In genomic region chr14:122331635-122332460, GRCm38 (mm10) we compare ENCODE assay signal across 16 mouse cellular contexts.
DNase-seq lines count a peak whose midpoint lies in the region; ATAC-seq lines count a peak whose summit lies in the region.
"Had no signal": no experiment of that assay in that cellular context is flagged by ENCODE, and none has a peak within 500 bp of the region (broad histone marks: within the 10 kb centered on the region; RNA-seq: fewer than 3 reads in every experiment).

No protein-coding gene starts in this region.

- WGBS in embryonic facial prominence, embryonic 11.5 days: 60% methylated on average over 13 of the region's 14 CpGs
- 65% methylated on average over 14 of the region's 14 CpGs for WGBS in embryonic facial prominence, embryonic 10.5 days
- 64% methylated on average over 13 of the region's 14 CpGs for WGBS in midbrain, embryonic 10.5 days
- WGBS in midbrain, embryonic 15.5 days: 48% methylated on average over 14 of the region's 14 CpGs

- no peak overlapping the region for H3K27ac ChIP-seq in embryonic facial prominence, embryonic 11.5 days (replicated peaks; ENCODE audit: low read depth, low read length)
- H3K27ac ChIP-seq in embryonic facial prominence, embryonic 10.5 days (replicated peaks): no peak overlapping the region
- H3K27ac ChIP-seq in midbrain, embryonic 10.5 days (replicated peaks): 0 out of 2 replicates have a peak overlapping the region, but pooled peaks have one; percentile 38
- H3K27ac ChIP-seq in midbrain, embryonic 15.5 days: no peak overlapping the region
- H3K27ac ChIP-seq: heart, adult 2 months; stomach, embryonic 15.5 days had no signal

- no peaks in the 10 kb centered on the region for H3K36me3 ChIP-seq in embryonic facial prominence, embryonic 11.5 days (replicated peaks; ENCODE audit: control insufficient read depth, insufficient read depth, low read depth, low read length)
- H3K36me3 ChIP-seq in embryonic facial prominence, embryonic 10.5 days (replicated peaks): no peaks in the 10 kb centered on the region
- no peaks in the 10 kb centered on the region for H3K36me3 ChIP-seq in midbrain, embryonic 10.5 days
- H3K36me3 ChIP-seq in midbrain, embryonic 15.5 days (replicated peaks): no peaks in the 10 kb centered on the region
- H3K36me3 ChIP-seq: stomach, embryonic 15.5 days had no signal

- no peaks in the 10 kb centered on the region for H3K4me1 ChIP-seq in embryonic facial prominence, embryonic 11.5 days (ENCODE audit: control insufficient read depth, insufficient read depth, low read length)
- H3K4me1 ChIP-seq in embryonic facial prominence, embryonic 10.5 days: 0 out of 2 replicates have a peak, but pooled peaks cover under 1% of the 10 kb centered on the region
- H3K4me1 ChIP-seq in midbrain, embryonic 10.5 days: peaks cover 22% of the 10 kb centered on the region
- no peaks in the 10 kb centered on the region for H3K4me1 ChIP-seq in midbrain, embryonic 15.5 days
- H3K4me1 ChIP-seq: stomach, embryonic 15.5 days had no signal

- H3K4me2 ChIP-seq in embryonic facial prominence, embryonic 11.5 days (ENCODE audit: low read depth, low read length): no peak overlapping the region
- H3K4me2 ChIP-seq in midbrain, embryonic 15.5 days: no peak overlapping the region
- H3K4me2 ChIP-seq: lung, embryonic 14.5 days; stomach, embryonic 15.5 days had no signal

- no peaks in the 10 kb centered on the region for H3K27me3 ChIP-seq in embryonic facial prominence, embryonic 11.5 days (ENCODE audit: control insufficient read depth, insufficient read depth, low read length)
- H3K27me3 ChIP-seq in embryonic facial prominence, embryonic 10.5 days (replicated peaks; ENCODE audit: low read depth, poor library complexity, severe bottlenecking): no peaks in the 10 kb centered on the region
- no peaks in the 10 kb centered on the region for H3K27me3 ChIP-seq in midbrain, embryonic 10.5 days (ENCODE audit: low read depth, poor library complexity, severe bottlenecking)
- H3K27me3 ChIP-seq in midbrain, embryonic 15.5 days (replicated peaks): no peaks in the 10 kb centered on the region
- H3K27me3 ChIP-seq: stomach, embryonic 15.5 days had no signal

- no peak for DNase-seq in embryonic facial prominence, embryonic 11.5 days (ENCODE audit: low spot score)
- no peak for DNase-seq in embryonic facial prominence, embryonic 10.5 days (ENCODE audit: low spot score)
- no peak for DNase-seq in midbrain, embryonic 10.5 days (ENCODE audit: low spot score)
- DNase-seq in embryo, embryonic 10.5 days (ENCODE audit: low spot score): peak; percentile 10
- DNase-seq in mesoderm, embryonic 11.5 days (ENCODE audit: low read depth, low spot score): peak; percentile 23
- DNase-seq in right cerebral cortex, postnatal 10 days (ENCODE audit: low spot score in 2 of 2): no peak
- DNase-seq in layer of hippocampus, postnatal 14 days (ENCODE audit: low spot score in 2 of 2): no peak
- DNase-seq: adrenal gland, postnatal 14 days; cerebellum, adult 9-10 months; forebrain, postnatal 0 days; heart, adult 2 months; lung, embryonic 14.5 days; thymus, postnatal 25 days had no signal

- ATAC-seq in embryonic facial prominence, embryonic 11.5 days (replicated peaks; ENCODE audit: insufficient number of reproducible peaks, low FRiP score, low TSS enrichment, low read depth): 0 out of 2 replicates have a peak, but pooled peaks have one; percentile 23
- ATAC-seq in midbrain, embryonic 15.5 days (replicated peaks): no peak
- ATAC-seq: forebrain, postnatal 0 days; inflammation-experienced regulatory T-cells, adult 6 months had no signal

- no peaks in the 10 kb centered on the region for H3K9me3 ChIP-seq in embryonic facial prominence, embryonic 11.5 days (replicated peaks; ENCODE audit: control insufficient read depth, low read length)
- H3K9me3 ChIP-seq in embryonic facial prominence, embryonic 10.5 days: no peaks in the 10 kb centered on the region
- no peaks in the 10 kb centered on the region for H3K9me3 ChIP-seq in midbrain, embryonic 10.5 days (replicated peaks)
- no peaks in the 10 kb centered on the region for H3K9me3 ChIP-seq in midbrain, embryonic 15.5 days
- H3K9me3 ChIP-seq: stomach, embryonic 15.5 days had no signal

- H3K4me3 ChIP-seq in embryonic facial prominence, embryonic 11.5 days (ENCODE audit: low read depth, low read length): no peak overlapping the region
- H3K4me3 ChIP-seq in embryonic facial prominence, embryonic 10.5 days: no peak overlapping the region
- H3K4me3 ChIP-seq in midbrain, embryonic 10.5 days: no peak overlapping the region
- H3K4me3 ChIP-seq in midbrain, embryonic 15.5 days: no peak overlapping the region
- H3K4me3 ChIP-seq: heart, adult 2 months; stomach, embryonic 15.5 days had no signal

- no peak overlapping the region for H3K9ac ChIP-seq in embryonic facial prominence, embryonic 11.5 days (replicated peaks; ENCODE audit: low read length)
- no peak overlapping the region for H3K9ac ChIP-seq in midbrain, embryonic 15.5 days
- H3K9ac ChIP-seq: forebrain, postnatal 0 days; lung, embryonic 14.5 days; stomach, embryonic 15.5 days had no signal

Comparison
In these comparisons a context has a peak if more than half of its experiments do, and no peak if none do; other contexts are left out.
1. DNase-seq: peak in embryo, embryonic 10.5 days (single experiment) and mesoderm, embryonic 11.5 days (single experiment); none in embryonic facial prominence, embryonic 11.5 days (single experiment), embryonic facial prominence, embryonic 10.5 days (single experiment), midbrain, embryonic 10.5 days (single experiment), right cerebral cortex, postnatal 10 days (0 of 2) and layer of hippocampus, postnatal 14 days (0 of 2).